Mouse (Mus musculus): ENCODE results near the gene Kcnk18.

Gene Kcnk18

GRCm38 (mm10) chr19:59221131-59221530, 2.1 kb downstream of the Kcnk18 start:
- DNase-seq (ENCODE audit: low read depth, low spot score): no peak

- no peak for DNase-seq (ENCODE audit: low read depth, low spot score)
Measured at GRCm38 (mm10) chr19:59228376-59228775, 9.4 kb downstream of the Kcnk18 start.

GRCm38 (mm10) chr19:59232786-59233185, 13.8 kb downstream of the Kcnk18 start:
- no peak for DNase-seq (ENCODE audit: low read depth, low spot score)

- no peak for DNase-seq (ENCODE audit: low read depth, low spot score)
Measured at GRCm38 (mm10) chr19:59235001-59235400, 16.0 kb downstream of the Kcnk18 start.

GRCm38 (mm10) chr19:59236046-59236445, 17.0 kb downstream of the Kcnk18 start:
- no peak for DNase-seq (ENCODE audit: low read depth, low spot score)

- no peak for DNase-seq (ENCODE audit: low read depth, low spot score)
Measured at GRCm38 (mm10) chr19:59238630-59239029, 19.6 kb downstream of the Kcnk18 start.

GRCm38 (mm10) chr19:59239124-59239817, 20.3 kb downstream of the Kcnk18 start:
- no peak for DNase-seq (ENCODE audit: low read depth, low spot score)

GRCm38 (mm10) chr19:59241987-59242386, 23.0 kb downstream of the Kcnk18 start:
- DNase-seq (ENCODE audit: low read depth, low spot score): no peak

GRCm38 (mm10) chr19:59243057-59243456, 24.0 kb downstream of the Kcnk18 start:
- no peak for DNase-seq (ENCODE audit: low read depth, low spot score)

- no peak for DNase-seq (ENCODE audit: low read depth, low spot score)
Measured at GRCm38 (mm10) chr19:59248144-59248543, 29.1 kb downstream of the Kcnk18 start.

- no peak for DNase-seq (ENCODE audit: low read depth, low spot score)
Measured at GRCm38 (mm10) chr19:59248553-59249286, 29.7 kb downstream of the Kcnk18 start.

DNA sequence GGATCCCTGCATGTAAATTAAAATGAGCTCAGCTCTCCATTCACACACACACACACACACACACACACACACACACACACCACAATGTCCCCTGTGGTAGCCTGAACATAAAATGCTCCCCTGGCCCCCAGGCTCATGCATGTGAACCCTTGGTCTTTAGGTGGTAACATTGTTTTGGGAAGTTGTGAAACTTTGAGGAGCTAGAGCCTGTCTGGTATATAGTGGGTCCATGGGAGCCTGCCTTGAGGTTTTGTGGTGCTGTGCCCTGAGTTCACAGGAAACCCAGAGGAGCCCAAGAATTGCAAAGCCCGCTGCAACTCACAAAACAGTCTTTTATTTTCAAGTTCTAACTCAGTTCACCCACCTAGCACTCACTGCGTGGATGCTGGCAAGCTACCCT, 33.6 kb downstream of the Kcnk18 start:
- DNase-seq (ENCODE audit: low read depth, low spot score): no peak

DNA sequence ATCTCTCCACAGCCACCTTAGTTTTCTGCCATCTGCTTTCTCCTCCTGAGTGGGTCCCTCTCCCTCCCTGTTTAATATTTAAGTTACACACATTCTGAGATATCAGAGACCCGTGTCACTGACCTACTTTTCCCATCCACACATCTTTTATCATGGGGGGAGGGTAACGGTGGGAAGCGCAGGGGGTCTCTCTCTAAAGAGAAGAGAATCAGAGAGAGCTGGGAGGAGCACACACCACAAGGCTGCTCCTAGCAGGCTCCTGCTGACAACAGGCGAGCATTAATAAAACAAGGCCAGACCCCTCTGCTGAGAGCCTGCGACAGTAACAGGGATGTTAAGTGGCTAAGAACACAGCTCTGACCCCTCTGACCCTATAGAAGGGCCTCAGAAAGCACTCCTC, 40.6 kb downstream of the Kcnk18 start:
- DNase-seq (ENCODE audit: low read depth, low spot score): no peak

- no peak for DNase-seq (ENCODE audit: low read depth, low spot score)
Measured at GRCm38 (mm10) chr19:59260718-59261442, 41.9 kb downstream of the Kcnk18 start, which contains the start of gene Slc18a2. Gene Slc18a2, plus strand, starts transcription at chr19:59260896.

DNA sequence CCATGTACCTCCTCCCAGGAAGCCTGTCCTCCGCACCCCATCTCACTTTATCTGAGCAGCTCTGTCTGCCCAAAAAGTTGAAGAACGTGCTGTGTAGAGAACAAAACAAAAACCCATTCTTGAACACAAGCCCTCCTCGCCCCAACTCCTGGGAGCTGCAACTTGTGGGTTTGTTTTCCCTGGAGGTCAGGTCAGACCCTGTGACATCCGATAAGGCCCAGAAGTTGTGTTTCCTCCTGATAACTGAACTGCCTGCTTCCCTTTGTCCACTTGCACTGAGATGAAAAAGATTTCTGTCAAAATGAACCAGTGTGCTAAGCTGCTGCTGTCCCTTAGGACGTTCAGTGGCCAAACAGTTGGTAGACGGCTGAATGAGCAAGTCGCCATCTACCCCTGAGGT, 42.6 kb downstream of the Kcnk18 start:
- no peak for DNase-seq (ENCODE audit: low read depth, low spot score)

DNA sequence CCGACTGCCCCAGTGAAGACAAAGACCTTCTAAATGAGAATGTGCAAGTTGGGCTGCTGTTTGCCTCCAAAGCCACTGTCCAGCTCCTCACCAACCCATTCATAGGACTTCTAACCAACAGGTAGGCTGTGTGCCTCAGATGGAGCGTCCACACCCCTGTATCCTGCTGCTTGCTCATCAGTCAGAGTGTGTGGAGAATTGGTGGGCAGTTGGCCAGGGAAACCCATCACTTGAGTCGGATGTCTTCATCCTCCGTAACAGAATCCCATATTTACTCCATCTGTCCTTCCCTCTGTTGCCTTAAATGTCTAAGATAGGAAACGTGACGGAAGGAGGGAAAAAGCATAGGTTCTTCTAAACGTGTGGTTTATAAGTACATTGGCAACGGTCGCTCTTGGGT, 44.2 kb downstream of the Kcnk18 start:
- no peak for DNase-seq (ENCODE audit: low read depth, low spot score)

DNA sequence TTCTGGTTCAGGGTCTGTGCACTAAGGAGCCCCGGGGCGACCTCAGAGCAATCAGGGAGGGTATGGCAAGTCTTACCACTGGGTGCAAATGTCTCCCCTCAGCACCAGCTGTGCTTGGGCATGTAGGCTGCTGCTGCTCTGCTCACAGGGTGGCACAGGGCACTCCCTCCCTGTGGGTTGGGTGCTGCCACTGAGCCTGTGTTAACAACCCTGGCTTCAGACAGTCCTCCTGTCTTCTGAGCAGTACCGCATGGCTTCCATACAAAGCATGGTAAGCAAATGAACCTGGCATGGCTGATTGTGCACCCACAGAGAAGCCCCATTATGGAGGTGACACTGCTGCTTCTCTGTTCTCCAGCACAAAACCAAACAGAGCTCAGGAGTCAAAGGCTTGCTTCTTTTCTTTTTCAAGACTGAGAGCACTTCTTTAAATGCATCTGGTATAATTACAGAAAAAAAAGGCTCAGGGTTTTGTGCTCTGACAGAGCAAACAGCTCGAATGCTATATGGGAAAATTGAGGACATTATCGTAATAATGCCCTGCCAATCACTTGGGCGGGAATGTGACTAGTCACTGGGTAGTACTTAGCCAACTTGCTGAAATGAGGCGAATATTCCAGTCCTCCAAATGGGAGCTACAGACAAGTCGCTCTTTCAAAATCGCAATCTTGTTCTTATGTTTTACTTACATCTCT, 46.0 kb downstream of the Kcnk18 start:
- no peak for DNase-seq (ENCODE audit: low read depth, low spot score)

- DNase-seq (ENCODE audit: low read depth, low spot score): no peak
Measured at GRCm38 (mm10) chr19:59265907-59266306, 46.9 kb downstream of the Kcnk18 start.

- no peak for DNase-seq (ENCODE audit: low read depth, low spot score)
Measured at GRCm38 (mm10) chr19:59267417-59267963, 48.5 kb downstream of the Kcnk18 start.

- DNase-seq (ENCODE audit: low read depth, low spot score): no peak
Measured at GRCm38 (mm10) chr19:59273190-59273589, 54.2 kb downstream of the Kcnk18 start.

GRCm38 (mm10) chr19:59276354-59276753, 57.3 kb downstream of the Kcnk18 start:
- no peak for DNase-seq (ENCODE audit: low read depth, low spot score)

GRCm38 (mm10) chr19:59280841-59281240, 61.8 kb downstream of the Kcnk18 start:
- no peak for DNase-seq (ENCODE audit: low read depth, low spot score)

All from brain, embryonic 18.5 days (tissue).